Mouse (Mus musculus) ES-Bruce4 (cell line): ENCODE measurements at regions not wholly inside any gene's neighbourhood (a gene's known extent, or its start where the extent isn't known, plus 50 kb on each side); places are given as distances from the start of the nearest gene placed in this dataset.

Experiments used
- H3K27ac ChIP-seq: 2 replicates; pipeline ENCODE4 v1.5.1; 2012; ENCODE audit warnings: low read length, inconsistent platforms; ENCODE audit not compliant: insufficient read depth
- H3K27me3 ChIP-seq: 2 replicates; pipeline ENCODE4 v1.6.1; 2012; ENCODE audit warnings: mild to moderate bottlenecking, low read length, inconsistent platforms; ENCODE audit not compliant: control insufficient read depth, poor library complexity, insufficient read depth, severe bottlenecking
- H3K36me3 ChIP-seq: 2 replicates; pipeline ENCODE4 v1.6.1; 2012; ENCODE audit warnings: inconsistent platforms, mild to moderate bottlenecking, low read length, moderate library complexity; ENCODE audit not compliant: control insufficient read depth, poor library complexity, insufficient read depth, severe bottlenecking
- H3K4me1 ChIP-seq: one replicate; pipeline ENCODE4 v1.8.1; 2011; ENCODE audit warnings: low read length; ENCODE audit not compliant: control insufficient read depth, insufficient read depth
- H3K4me3 ChIP-seq: 2 replicates; pipeline ENCODE4 v1.5.1; 2011; ENCODE audit warnings: low read depth, mild to moderate bottlenecking, low read length
- H3K9ac ChIP-seq: 2 replicates; pipeline ENCODE4 v1.6.1; 2012; ENCODE audit warnings: low read depth, mild to moderate bottlenecking, inconsistent platforms; ENCODE audit not compliant: poor library complexity, severe bottlenecking
- H3K9me3 ChIP-seq: replicated peaks from 2 replicates; pipeline ENCODE4 v1.6.1; 2012; ENCODE audit warnings: mild to moderate bottlenecking, low read length, inconsistent platforms; ENCODE audit not compliant: control insufficient read depth, poor library complexity, insufficient read depth, severe bottlenecking
- CTCF ChIP-seq: IDR thresholded peaks from one replicate; pipeline ENCODE4 v1.8.1; 2011; ENCODE audit warnings: low read depth, low read length
- EP300 ChIP-seq: IDR thresholded peaks from 2 replicates; pipeline ENCODE4 v1.6.1; 2011; ENCODE audit warnings: low read depth, low read length; ENCODE audit not compliant: insufficient read depth
- POLR2A ChIP-seq: IDR thresholded peaks from one replicate; pipeline ENCODE4 v1.8.1; 2011; ENCODE audit warnings: low read length; ENCODE audit not compliant: insufficient read depth

- no peak overlapping the region for H3K27ac ChIP-seq
- no peak overlapping the region for H3K4me3 ChIP-seq
- no peaks in the 10 kb centered on the region for H3K36me3 ChIP-seq
- no peak for TF ChIP-seq CTCF
- TF ChIP-seq EP300, result no peak
- TF ChIP-seq POLR2A, result no peak
- H3K9me3 ChIP-seq, result no peaks in the 10 kb centered on the region
- H3K27me3 ChIP-seq, result no peaks in the 10 kb centered on the region
- H3K4me1 ChIP-seq, result peaks cover 4% of the 10 kb centered on the region
- no peak overlapping the region for H3K9ac ChIP-seq
Measured at GRCm38 (mm10) chr13:44513378-44514285, 215.6 kb upstream of the Jarid2 start.

GRCm38 (mm10) chr13:44514636-44515158, 214.6 kb upstream of the Jarid2 start:
- Histone ChIP-seq H3K9me3 (no peaks in the 10 kb centered on the region), H3K36me3 (no peaks in the 10 kb centered on the region)

GRCm38 (mm10) chr13:44516863-44517262, 212.4 kb upstream of the Jarid2 start:
- no peak overlapping the region for H3K9ac ChIP-seq
- no peak for TF ChIP-seq POLR2A
- TF ChIP-seq CTCF, result no peak
- TF ChIP-seq EP300, result no peak
- H3K36me3 ChIP-seq, result no peaks in the 10 kb centered on the region
- no peak overlapping the region for H3K27ac ChIP-seq
- H3K4me1 ChIP-seq, result peaks cover 4% of the 10 kb centered on the region
- H3K4me3 ChIP-seq, result no peak overlapping the region
- no peaks in the 10 kb centered on the region for H3K27me3 ChIP-seq
- H3K9me3 ChIP-seq, result no peaks in the 10 kb centered on the region

More at GRCm38 (mm10) chr13:44514636-44515158, 214.6 kb upstream of the Jarid2 start:
- TF ChIP-seq POLR2A (no peak), CTCF (no peak), EP300 (no peak)
- Histone ChIP-seq H3K9ac (no peak overlapping the region), H3K27ac (no peak overlapping the region), H3K4me3 (no peak overlapping the region), H3K27me3 (no peaks in the 10 kb centered on the region), H3K4me1 (peaks cover 2% of the 10 kb centered on the region)

GRCm38 (mm10) chr13:44517312-44517711, 212.0 kb upstream of the Jarid2 start:
- H3K27me3 ChIP-seq, result no peaks in the 10 kb centered on the region
- TF ChIP-seq EP300, result no peak
- TF ChIP-seq POLR2A, result no peak
- TF ChIP-seq CTCF, result no peak
- H3K27ac ChIP-seq, result no peak overlapping the region
- H3K4me3 ChIP-seq, result no peak overlapping the region
- H3K9ac ChIP-seq, result no peak overlapping the region
- peaks cover 4% of the 10 kb centered on the region for H3K4me1 ChIP-seq
- H3K36me3 ChIP-seq, result no peaks in the 10 kb centered on the region
- H3K9me3 ChIP-seq, result no peaks in the 10 kb centered on the region

GRCm38 (mm10) chr13:44518215-44518614, 211.1 kb upstream of the Jarid2 start:
- TF ChIP-seq EP300 (no peak), CTCF (no peak), POLR2A (no peak)
- no peaks in the 10 kb centered on the region for H3K9me3 ChIP-seq

GRCm38 (mm10) chr13:44523516-44523915, 205.8 kb upstream of the Jarid2 start:
- H3K27ac ChIP-seq, result no peak overlapping the region
- no peaks in the 10 kb centered on the region for H3K9me3 ChIP-seq
- no peak overlapping the region for H3K4me3 ChIP-seq
- H3K36me3 ChIP-seq, result no peaks in the 10 kb centered on the region
- H3K9ac ChIP-seq, result no peak overlapping the region
- H3K4me1 ChIP-seq, result peaks cover 4% of the 10 kb centered on the region
- TF ChIP-seq CTCF (no peak), POLR2A (no peak), EP300 (no peak)
- no peaks in the 10 kb centered on the region for H3K27me3 ChIP-seq

More at GRCm38 (mm10) chr13:44518215-44518614, 211.1 kb upstream of the Jarid2 start:
- Histone ChIP-seq H3K9ac (no peak overlapping the region), H3K27me3 (no peaks in the 10 kb centered on the region), H3K4me1 (peaks cover 4% of the 10 kb centered on the region), H3K36me3 (no peaks in the 10 kb centered on the region), H3K27ac (no peak overlapping the region), H3K4me3 (no peak overlapping the region)
